Mouse (Mus musculus) neural tube, embryonic 11.5 days (tissue): Measurements from ENCODE around the gene Cachd1. TPM values are rescaled to one million over a fixed set of nuclear protein-coding genes. Genes with fewer than 3 reads are reported as not detected.
A peak's percentile ranks its signal among the peaks of the same experiment; 100 is the strongest.

Experiments
- ATAC-seq: fragments of 200-750 bp; cut with Nextera tagmentation; 2 replicates; pipeline ENCODE4 v1.8.0; 2017; ENCODE audit warnings: moderate number of reproducible peaks, mild to moderate bottlenecking, moderate TSS enrichment, moderate library complexity; ENCODE audit not compliant: insufficient read depth, low FRiP score, low TSS enrichment
- DNase-seq: peaks from one replicate; pipeline ENCODE4 v3.0.0-alpha.2; 2015; ENCODE audit warnings: low spot score
- H3K27ac ChIP-seq: fragments of 300-500 bp; sonication (generic); 2 replicates; pipeline ENCODE4 v1.5.1; 2014; ENCODE audit warnings: low read depth, mild to moderate bottlenecking, low read length
- H3K27me3 ChIP-seq: fragments of 300-500 bp; sonication (generic); 2 replicates; pipeline ENCODE4 v1.6.1; 2014; ENCODE audit warnings: mild to moderate bottlenecking, low read length, mixed read lengths; ENCODE audit not compliant: control insufficient read depth, insufficient read depth
- H3K36me3 ChIP-seq: fragments of 300-500 bp; sonication (generic); 2 replicates; pipeline ENCODE4 v1.6.1; 2014; ENCODE audit warnings: mild to moderate bottlenecking, low read length, moderate library complexity, mixed read lengths; ENCODE audit not compliant: control insufficient read depth, insufficient read depth
- H3K4me1 ChIP-seq: fragments of 300-500 bp; sonication (generic); 2 replicates; pipeline ENCODE4 v1.6.1; 2014; ENCODE audit warnings: low read length, mixed read lengths; ENCODE audit not compliant: control insufficient read depth, insufficient read depth
- H3K4me2 ChIP-seq: fragments of 300-500 bp; sonication (generic); 2 replicates; pipeline ENCODE4 v1.6.1; 2014; ENCODE audit warnings: low read depth, mild to moderate bottlenecking, moderate library complexity
- H3K4me3 ChIP-seq: fragments of 300-500 bp; sonication (generic); 2 replicates; pipeline ENCODE4 v1.5.1; 2014; ENCODE audit warnings: low read depth, low read length
- H3K9ac ChIP-seq: fragments of 300-500 bp; sonication (generic); 2 replicates; pipeline ENCODE4 v1.6.1; 2014; ENCODE audit warnings: mild to moderate bottlenecking, low read length
- H3K9me3 ChIP-seq: fragments of 300-500 bp; sonication (generic); 2 replicates; pipeline ENCODE4 v1.6.1; 2016; ENCODE audit warnings: low read length; ENCODE audit not compliant: control insufficient read depth
- WGBS: fragments of 180-500 bp; shearing (Covaris S2); extraction: QIAGEN DNeasy Blood & Tissue Kit; methylation state at CpG from one replicate; pipeline ENCODE4 v1.1.7; 2014; 5-methylcytosine and 5-hydroxymethylcytosine counted together
- polyA plus RNA-seq: library from polyadenylated mRNA; unstranded; fragments of >200 nt; fragmentation: Nextera tagmentation; extraction: Ambion mirVana; gene quantifications from 2 replicates; pipeline ENCODE4 v1.2.1, GENCODE M21; 2014

Gene Cachd1
- polyA plus RNA-seq, 1 experiment from 2014 or later, result 32.6 TPM

DNA sequence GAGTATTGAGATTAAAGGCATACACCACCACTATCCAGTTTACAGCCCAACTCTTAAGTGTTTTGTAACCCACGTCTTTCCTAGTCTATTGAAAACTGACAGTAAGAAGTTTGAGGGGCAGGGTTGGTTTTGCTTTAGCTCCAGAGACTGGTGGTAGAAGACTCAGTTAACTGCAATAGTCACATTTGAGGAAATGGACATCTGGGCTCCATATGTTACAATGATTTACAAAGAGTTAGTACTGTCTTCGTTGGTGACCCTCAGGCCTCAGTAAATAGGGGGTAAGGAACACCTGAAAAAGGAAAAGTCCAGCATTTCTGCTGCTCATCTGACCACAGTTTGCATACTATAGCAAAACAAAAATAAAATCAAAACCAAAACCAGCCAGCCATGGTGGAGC is 150.6 kb downstream of the Cachd1 start:
- Histone ChIP-seq H3K9me3 (no peaks in the 10 kb centered on the region), H3K9ac (no peak overlapping the region), H3K27ac (no peak overlapping the region), H3K4me1 (0 out of 2 replicates have a peak, but pooled peaks cover 2% of the 10 kb centered on the region), H3K27me3 (no peaks in the 10 kb centered on the region), H3K4me3 (no peak overlapping the region), H3K4me2 (no peak overlapping the region), H3K36me3 (no peaks in the 10 kb centered on the region)
- DNase-seq, result no peak
- WGBS, result 43% methylated on average over 2 of the region's 2 CpGs
- ATAC-seq, result no peak

DNA sequence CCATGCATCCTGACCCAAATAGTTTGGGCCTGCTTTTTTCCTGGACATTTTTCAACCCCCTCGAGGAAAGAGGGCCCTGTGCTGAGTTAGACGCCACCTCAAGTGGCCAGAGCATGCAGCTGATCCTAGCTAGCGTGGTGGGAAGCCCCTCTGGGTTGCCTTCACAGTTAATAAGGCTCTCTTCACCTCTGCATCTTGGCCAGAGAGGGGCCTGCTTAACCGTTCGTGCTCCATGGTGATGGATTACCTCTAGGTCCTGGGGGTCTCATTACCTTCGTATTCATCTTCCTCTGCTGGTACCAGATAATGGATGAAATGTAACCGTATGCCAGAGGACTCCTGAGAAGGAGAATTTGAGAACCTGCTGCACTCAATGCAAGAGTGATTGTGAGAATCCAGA is 167.2 kb downstream of the Cachd1 start:
- no peak overlapping the region for H3K4me3 ChIP-seq
- no peak overlapping the region for H3K27ac ChIP-seq
- no peak overlapping the region for H3K9ac ChIP-seq
- H3K27me3 ChIP-seq, result no peaks in the 10 kb centered on the region
- 50% methylated on average over 7 of the region's 7 CpGs for WGBS
- no peaks in the 10 kb centered on the region for H3K9me3 ChIP-seq
- H3K4me1 ChIP-seq, result peaks cover 3% of the 10 kb centered on the region; the same call in 1 of the 2 replicates
- no peak overlapping the region for H3K4me2 ChIP-seq
- no peaks in the 10 kb centered on the region for H3K36me3 ChIP-seq
- ATAC-seq, result no peak
- DNase-seq, result peak; percentile 34

DNA sequence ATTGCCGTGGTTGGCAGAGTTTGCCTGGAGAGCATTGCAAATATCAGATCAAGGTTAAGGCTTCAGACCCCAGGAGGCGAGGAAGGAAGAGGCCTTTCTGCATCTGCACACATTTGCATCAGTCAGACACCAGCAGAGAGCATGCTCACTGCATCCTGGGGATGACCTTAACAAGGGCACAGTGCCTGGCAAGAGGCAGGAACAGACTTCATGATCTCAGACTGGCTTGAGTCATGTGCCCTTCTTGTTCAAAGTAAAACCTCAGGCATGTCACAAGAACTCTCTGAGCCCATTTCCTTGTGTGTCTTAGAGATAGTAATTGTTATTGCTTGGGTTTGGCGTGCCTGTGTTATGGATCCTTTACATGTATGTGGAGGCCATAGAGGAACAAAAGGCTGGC is 167.8 kb downstream of the Cachd1 start:
- no peaks in the 10 kb centered on the region for H3K27me3 ChIP-seq
- no peak overlapping the region for H3K4me2 ChIP-seq
- H3K9me3 ChIP-seq, result no peaks in the 10 kb centered on the region
- no peak overlapping the region for H3K4me3 ChIP-seq
- ATAC-seq (no peak), DNase-seq (no peak)
- H3K27ac ChIP-seq, result no peak overlapping the region
- peaks cover 4% of the 10 kb centered on the region; the same call in 1 of the 2 replicates for H3K4me1 ChIP-seq
- no peak overlapping the region for H3K9ac ChIP-seq
- H3K36me3 ChIP-seq, result no peaks in the 10 kb centered on the region
- 75% methylated on average over 3 of the region's 3 CpGs for WGBS

DNA sequence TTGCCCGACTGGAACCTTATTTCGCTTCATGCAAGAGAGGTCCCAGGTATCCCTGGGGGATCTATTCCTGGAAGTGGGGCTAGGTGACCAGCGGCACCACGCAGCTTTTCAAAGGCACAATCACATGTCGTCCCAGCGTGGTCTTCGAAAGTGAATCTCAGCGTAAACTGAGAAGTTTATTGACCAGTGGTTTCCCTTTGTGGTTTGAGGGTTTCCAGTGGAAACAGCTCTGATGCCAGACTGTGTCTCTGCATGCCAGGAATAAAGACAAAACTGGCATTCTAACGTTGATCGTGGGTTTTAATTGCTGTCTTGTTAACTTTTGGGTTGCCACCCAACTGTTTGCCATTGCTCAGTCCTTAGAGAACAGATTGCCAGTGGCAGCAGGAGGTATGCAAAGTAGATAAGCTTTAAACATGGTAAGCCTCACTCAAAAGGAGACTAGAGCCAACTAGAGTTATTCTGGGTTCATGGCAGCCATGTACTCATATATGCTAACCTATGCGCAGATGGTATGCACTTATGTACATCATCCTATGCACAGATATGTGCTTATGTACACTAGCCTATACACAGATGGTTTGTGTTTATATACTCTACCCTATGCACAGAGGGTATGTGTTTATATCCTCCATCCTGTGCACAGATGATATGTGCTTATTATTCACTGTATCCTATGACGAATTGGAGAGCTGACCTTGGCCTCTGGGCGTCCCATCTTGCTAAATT is 168.9 kb downstream of the Cachd1 start:
- Histone ChIP-seq H3K4me2 (no peak overlapping the region), H3K4me1 (peaks cover 4% of the 10 kb centered on the region; the same call in 1 of the 2 replicates), H3K9me3 (no peaks in the 10 kb centered on the region), H3K4me3 (no peak overlapping the region), H3K27me3 (no peaks in the 10 kb centered on the region), H3K36me3 (no peaks in the 10 kb centered on the region), H3K27ac (no peak overlapping the region), H3K9ac (no peak overlapping the region)
- WGBS, result 85% methylated on average over 13 of the region's 13 CpGs
- ATAC-seq, result no peak
- no peak for DNase-seq

DNA sequence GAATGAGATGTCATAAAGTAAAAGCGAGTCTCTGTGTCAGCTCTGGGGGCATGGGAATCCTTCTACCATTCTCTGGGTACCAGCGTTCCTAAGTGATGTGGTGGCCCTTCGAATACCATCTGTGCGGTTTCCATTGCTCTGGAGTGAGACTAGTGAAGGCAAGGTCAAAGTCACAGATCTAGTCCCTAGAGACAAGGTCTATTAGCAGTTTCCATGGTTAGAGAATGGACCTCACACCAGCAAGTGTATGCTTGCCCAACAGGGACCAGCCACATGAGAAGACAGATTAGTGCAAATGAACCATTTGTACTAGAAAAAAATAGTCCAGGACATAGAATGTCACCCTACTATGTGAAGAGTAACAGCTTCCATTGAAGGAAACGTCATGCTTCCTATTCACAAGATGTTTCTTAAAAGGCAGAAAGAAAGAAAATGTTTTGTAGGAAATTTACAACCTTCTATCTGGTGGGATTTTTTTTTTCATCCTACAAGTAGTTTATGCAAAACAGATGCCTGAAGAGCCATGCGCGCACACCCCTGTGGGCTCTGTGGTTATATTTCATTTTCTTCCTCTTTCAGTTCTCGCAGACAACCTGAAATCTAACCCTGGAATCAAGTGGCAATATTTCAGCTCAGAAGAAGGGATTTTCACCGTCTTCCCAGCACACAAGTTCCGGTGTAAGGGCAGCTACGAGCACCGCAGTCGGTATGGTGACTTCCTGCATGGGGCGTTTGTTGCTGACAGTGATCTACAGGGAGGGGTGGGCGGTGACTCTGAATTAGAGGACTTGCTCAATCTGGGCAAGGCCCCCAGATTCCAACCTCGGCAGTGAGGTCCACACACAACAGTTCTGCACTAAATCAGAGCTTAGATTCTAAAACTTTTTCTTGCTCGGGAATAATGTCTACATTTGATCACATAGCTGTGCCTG is 172.3 kb downstream of the Cachd1 start:
- H3K4me2 ChIP-seq, result no peak overlapping the region
- DNase-seq (no peak), ATAC-seq (peak; percentile 41; the same call in 1 of the 2 replicates)
- H3K9me3 ChIP-seq, result no peaks in the 10 kb centered on the region
- 61% methylated on average over 17 of the region's 17 CpGs for WGBS
- H3K4me3 ChIP-seq, result no peak overlapping the region
- no peaks in the 10 kb centered on the region for H3K27me3 ChIP-seq
- peaks cover 4% of the 10 kb centered on the region; the same call in 1 of the 2 replicates for H3K4me1 ChIP-seq
- H3K36me3 ChIP-seq, result no peaks in the 10 kb centered on the region
- no peak overlapping the region for H3K27ac ChIP-seq
- no peak overlapping the region for H3K9ac ChIP-seq

DNA sequence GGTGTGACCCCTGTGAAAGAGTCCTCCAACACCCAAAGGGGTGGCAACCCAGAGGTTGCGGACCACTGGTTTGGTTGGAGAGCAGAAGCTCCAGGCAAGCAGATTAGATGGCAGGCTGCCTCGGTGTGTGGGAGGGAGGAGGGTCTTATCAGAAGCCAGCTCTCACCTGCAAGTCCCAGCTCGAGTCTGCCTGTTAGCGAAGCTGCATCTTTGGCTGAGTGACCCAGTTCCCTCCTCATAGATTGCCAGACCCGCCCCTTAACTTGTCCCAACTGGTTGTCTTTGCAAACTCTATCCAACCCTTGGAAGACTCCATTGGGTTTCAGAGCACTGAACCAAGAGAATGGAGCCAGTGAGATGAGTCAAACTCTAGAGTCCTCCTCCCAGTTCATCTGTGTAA is 173.8 kb downstream of the Cachd1 start:
- ATAC-seq (no peak), DNase-seq (no peak)
- no peak overlapping the region for H3K9ac ChIP-seq
- H3K4me1 ChIP-seq, result peaks cover 4% of the 10 kb centered on the region; the same call in 1 of the 2 replicates
- H3K4me2 ChIP-seq, result no peak overlapping the region
- H3K27me3 ChIP-seq, result no peaks in the 10 kb centered on the region
- no peaks in the 10 kb centered on the region; the same call in 1 of the 2 replicates for H3K36me3 ChIP-seq
- H3K27ac ChIP-seq, result no peak overlapping the region
- H3K9me3 ChIP-seq, result no peaks in the 10 kb centered on the region
- no peak overlapping the region for H3K4me3 ChIP-seq
- 92% methylated on average over 5 of the region's 5 CpGs for WGBS

DNA sequence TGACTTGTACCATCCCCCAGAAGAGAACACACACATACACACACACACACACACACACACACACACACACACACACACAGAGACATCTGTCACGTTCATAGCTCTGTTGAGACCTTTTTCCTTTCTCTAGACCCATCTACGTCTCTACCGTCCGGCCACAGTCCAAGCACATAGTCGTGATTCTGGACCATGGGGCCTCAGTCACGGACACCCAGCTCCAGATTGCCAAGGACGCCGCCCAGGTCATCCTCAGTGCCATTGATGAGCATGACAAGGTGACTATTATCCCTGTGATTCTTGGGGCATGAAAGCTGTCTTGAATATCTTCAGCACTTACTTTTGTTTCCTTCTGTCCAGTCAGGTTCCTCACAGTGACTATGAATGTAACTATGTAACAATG is 175.4 kb downstream of the Cachd1 start:
- Histone ChIP-seq H3K27me3 (no peaks in the 10 kb centered on the region), H3K9ac (no peak overlapping the region), H3K27ac (no peak overlapping the region), H3K4me1 (peaks cover 4% of the 10 kb centered on the region; the same call in 1 of the 2 replicates), H3K4me3 (no peak overlapping the region), H3K4me2 (no peak overlapping the region), H3K9me3 (no peaks in the 10 kb centered on the region), H3K36me3 (no peaks in the 10 kb centered on the region; the same call in 1 of the 2 replicates)
- DNase-seq (no peak), ATAC-seq (no peak)
- 91% methylated on average over 8 of the region's 8 CpGs for WGBS

DNA sequence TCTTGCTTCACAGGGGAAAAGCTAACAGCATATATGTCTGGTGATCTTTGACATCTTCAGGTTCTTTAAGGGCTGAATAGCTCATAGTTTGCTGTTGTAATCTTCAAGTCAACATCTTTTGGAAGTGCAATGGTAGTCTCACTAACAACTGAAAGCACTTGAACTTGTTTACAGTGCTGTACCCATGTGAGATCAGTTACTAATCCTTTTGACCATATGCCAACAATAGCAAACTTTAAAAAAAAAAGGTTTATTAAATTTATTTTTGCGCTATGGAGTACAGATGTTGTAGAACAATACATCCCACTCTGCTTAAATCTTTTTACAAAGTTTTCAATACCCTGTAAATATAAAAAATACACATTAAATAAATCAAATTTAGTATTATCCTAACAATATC is 186.9 kb downstream of the Cachd1 start:
- Histone ChIP-seq H3K4me1 (no peaks in the 10 kb centered on the region), H3K27ac (no peak overlapping the region), H3K36me3 (peaks cover 11% of the 10 kb centered on the region), H3K4me2 (no peak overlapping the region), H3K9me3 (no peaks in the 10 kb centered on the region), H3K4me3 (no peak overlapping the region), H3K9ac (no peak overlapping the region), H3K27me3 (no peaks in the 10 kb centered on the region)
- DNase-seq (no peak), ATAC-seq (no peak)
- WGBS, result 96% methylated on average over 1 of the region's 1 CpGs
